Mouse (Mus musculus) liver, postnatal 0 days (tissue): ENCODE measurements around the gene Olfr1404.

Experiments used
- CTCF ChIP-seq: sonication (generic); IDR thresholded peaks from 2 replicates; pipeline ENCODE4 v1.5.1; 2016; ENCODE audit warnings: antibody characterized with exemption, low read depth
- EP300 ChIP-seq: IDR thresholded peaks from 2 replicates; pipeline ENCODE4 v1.6.1; 2016; ENCODE audit warnings: antibody characterized with exemption, low read depth, mild to moderate bottlenecking

GRCm38 (mm10) chr1:173249888-173250287 lies 37.7 kb downstream of the Olfr1404 start:
- no peak for TF ChIP-seq CTCF
- no peak for TF ChIP-seq EP300
